Mouse (Mus musculus) neutrophil, adult 65 days (primary cell): ENCODE results near the gene Taar7b. TPM values are rescaled to one million over a fixed set of nuclear protein-coding genes. Genes with fewer than 3 reads are reported as not detected.

Experiments used
- total RNA-seq: library from RNA; stranded (reverse); gene quantifications from 2 replicates; pipeline ENCODE4 v1.2.4, GENCODE M21; 2023

Taar7b gene
- total RNA-seq, result not detected in 2 replicates

DNA sequence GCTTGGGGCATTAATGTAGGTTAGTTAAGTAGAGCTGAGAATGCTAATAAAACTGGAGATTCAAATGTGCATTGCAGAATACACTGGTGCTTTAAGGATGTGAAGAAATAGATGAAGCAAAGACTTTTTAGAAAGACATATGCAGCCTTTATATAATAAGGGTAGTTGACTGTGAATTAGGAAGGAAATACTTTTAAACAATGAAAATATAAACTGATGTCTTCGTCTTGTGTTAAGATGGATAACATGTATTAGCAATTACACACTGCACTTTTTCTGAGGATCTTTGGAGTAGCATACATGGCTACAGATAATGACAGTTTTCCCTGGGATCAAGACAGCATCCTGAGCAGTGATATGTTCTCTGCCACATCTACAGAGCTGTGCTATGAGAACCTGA is at the start of gene Taar7b:
Gene Taar7b (plus strand): TSS at position 301 of the 400 bp plus-strand sequence.

DNA sequence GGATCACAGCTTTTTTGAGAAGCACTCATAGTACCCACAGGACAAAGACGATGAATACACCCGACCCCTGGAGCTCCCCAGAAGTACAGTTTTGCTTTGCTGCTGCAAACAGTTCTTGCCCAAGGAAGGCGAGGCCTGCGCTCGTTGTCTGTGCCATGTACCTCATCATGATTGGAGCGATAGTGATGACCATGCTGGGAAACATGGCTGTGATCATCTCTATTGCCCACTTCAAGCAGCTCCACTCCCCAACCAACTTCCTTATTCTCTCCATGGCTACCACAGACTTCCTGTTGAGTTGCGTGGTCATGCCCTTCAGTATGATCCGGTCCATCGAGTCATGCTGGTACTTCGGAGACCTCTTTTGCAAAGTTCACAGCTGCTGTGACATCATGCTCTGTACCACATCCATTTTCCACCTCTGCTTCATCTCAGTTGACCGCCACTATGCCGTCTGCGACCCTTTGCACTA is 39.3 kb upstream of the Taar7b start, which contains the start of gene Taar4:
Gene Taar4 (plus strand): TSS at position 51 of the 472 bp plus-strand sequence.

GRCm38 (mm10) chr10:23970656-23971165 is 29.0 kb upstream of the Taar7b start, which contains the start of gene Taar5:
Taar5 (plus strand) TSS chr10:23970706.

DNA sequence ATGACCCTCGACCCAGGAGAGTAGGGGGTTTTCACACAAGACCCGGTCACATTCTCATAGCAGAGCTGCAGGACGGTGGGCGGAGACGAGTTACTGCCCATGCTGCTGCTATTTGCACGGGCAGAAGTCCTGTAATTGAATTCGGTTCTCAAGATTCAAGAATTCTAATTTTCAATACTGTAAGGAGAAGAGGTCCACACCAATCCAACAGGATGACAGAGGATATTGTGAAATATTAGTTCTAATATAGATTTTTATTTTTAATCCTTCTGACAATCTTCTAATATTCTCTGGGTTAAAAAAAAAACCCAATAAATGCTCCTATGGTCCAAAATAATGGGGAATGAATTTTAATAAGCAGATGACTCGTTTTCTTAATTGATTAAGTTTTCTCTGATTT is 14.2 kb upstream of the Taar7b start, which contains the start of gene Taar6:
Gene Taar6 (minus strand): TSS at position 101 of the 400 bp plus-strand sequence.

DNA sequence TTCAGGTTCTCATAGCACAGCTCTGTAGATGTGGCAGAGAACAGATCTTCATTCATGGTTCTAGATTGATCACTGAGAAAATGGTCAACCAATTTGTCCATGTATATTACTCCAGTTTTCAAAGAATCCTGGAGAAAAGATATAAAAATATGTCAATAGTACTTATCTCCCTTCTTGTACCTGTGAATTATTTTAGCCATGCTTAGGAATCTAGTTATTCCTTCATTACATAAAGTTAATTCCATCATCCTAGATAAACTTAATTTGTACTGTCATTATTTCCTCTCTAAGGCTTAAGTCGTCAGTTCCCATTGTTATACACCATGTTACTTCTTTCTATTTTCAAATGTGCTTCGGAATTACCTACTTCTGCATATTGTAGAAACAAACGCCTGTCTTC is 6.4 kb upstream of the Taar7b start, which contains the start of gene Taar7a:
Gene Taar7a (minus strand): TSS at position 101 of the 400 bp plus-strand sequence.

GRCm38 (mm10) chr10:24026922-24027321 is 27.2 kb downstream of the Taar7b start, which contains the start of gene Taar7d:
Taar7d (plus strand) TSS chr10:24027222.

GRCm38 (mm10) chr10:24037314-24037713 is 37.6 kb downstream of the Taar7b start, which contains the start of gene Taar7e:
Taar7e (plus strand) TSS chr10:24037614.

DNA sequence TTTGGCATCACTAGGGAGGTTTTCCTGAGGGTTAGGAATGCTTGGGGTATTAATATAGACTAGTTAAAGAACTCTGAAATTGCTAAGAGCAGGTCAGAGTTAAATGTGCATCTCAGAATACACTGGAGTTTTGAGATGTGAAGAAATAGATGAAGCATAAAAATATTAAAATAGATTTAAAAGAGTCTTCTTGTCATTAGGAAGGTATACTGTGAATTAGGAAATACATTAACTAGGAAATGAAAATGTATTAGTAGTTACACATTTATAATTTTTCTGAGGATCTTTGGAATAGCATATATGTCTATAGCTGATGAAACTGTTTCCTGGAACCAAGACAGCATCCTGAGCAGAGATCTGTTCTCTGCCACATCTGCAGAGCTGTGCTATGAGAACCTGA is 49.5 kb downstream of the Taar7b start, which contains the start of gene Taar7f:
Gene Taar7f (plus strand): TSS at position 301 of the 400 bp plus-strand sequence.

Other genes with a start within 250 kb of the Taar7b start
- gene Rps12, start 212.7 kb upstream of the Taar7b start, total RNA-seq, result 294 and 605 TPM in 2 replicates
- not detected in 2 replicates for gene Slc18b1, start 203.0 kb upstream of the Taar7b start, total RNA-seq
- 42.8 and 50.9 TPM in 2 replicates for gene Vnn3, start 148.5 kb upstream of the Taar7b start, total RNA-seq
- not detected in 2 replicates for gene Vnn1, start 105.3 kb upstream of the Taar7b start, total RNA-seq
- not detected in 2 replicates for gene Taar1, start 79.6 kb upstream of the Taar7b start, total RNA-seq
- gene Taar2, start 61.4 kb upstream of the Taar7b start, total RNA-seq, result not detected in 2 replicates
- gene Taar3, start 50.4 kb upstream of the Taar7b start, total RNA-seq, result not detected in 2 replicates
- gene Taar4, start 39.4 kb upstream of the Taar7b start, total RNA-seq, result not detected in 2 replicates
- not detected in 2 replicates for gene Taar5, start 29.2 kb upstream of the Taar7b start, total RNA-seq
- gene Taar6, start 14.3 kb upstream of the Taar7b start, total RNA-seq, result not detected in 2 replicates
- not detected in 2 replicates for gene Taar7a, start 6.5 kb upstream of the Taar7b start, total RNA-seq
- not detected in 2 replicates for gene Taar7d, start 27.3 kb downstream of the Taar7b start, total RNA-seq
- gene Taar7e, start 37.7 kb downstream of the Taar7b start, total RNA-seq, result not detected in 2 replicates
- not detected in 2 replicates for gene Taar7f, start 49.6 kb downstream of the Taar7b start, total RNA-seq
- not detected in 2 replicates for gene Taar8a, start 76.6 kb downstream of the Taar7b start, total RNA-seq
- not detected in 2 replicates for gene Taar8b, start 92.4 kb downstream of the Taar7b start, total RNA-seq
- not detected in 2 replicates for gene Taar8c, start 102.0 kb downstream of the Taar7b start, total RNA-seq
- gene Taar9, start 109.6 kb downstream of the Taar7b start, total RNA-seq, result not detected in 2 replicates
- 82.1 and 86.0 TPM in 2 replicates for gene Stx7, start 149.4 kb downstream of the Taar7b start, total RNA-seq
- gene Moxd1, start 223.6 kb downstream of the Taar7b start, total RNA-seq, result not detected in 2 replicates